Mouse (Mus musculus) G1E (cell line): ENCODE results near the gene Nfic. TPM values are rescaled to one million over a fixed set of nuclear protein-coding genes. Genes with fewer than 3 reads are reported as not detected.

ENCODE experiments used
- ATAC-seq: 2 replicates; pipeline ENCODE4 v1.8.0; 2016; ENCODE audit warnings: mild to moderate bottlenecking; ENCODE audit not compliant: insufficient number of reproducible peaks, poor library complexity, low FRiP score, severe bottlenecking; ENCODE audit errors: extremely low read depth
- DNase-seq: peaks from one replicate; pipeline ENCODE4 v3.0.0; 2012; ENCODE audit warnings: low spot score
- H3K27me3 ChIP-seq: 2 replicates; pipeline ENCODE4 v1.6.1; 2012; ENCODE audit warnings: mild to moderate bottlenecking, low read length, inconsistent platforms; ENCODE audit not compliant: insufficient read depth
- H3K36me3 ChIP-seq: replicated peaks from 2 replicates; pipeline ENCODE3; 2012; ENCODE audit warnings: mild to moderate bottlenecking, inconsistent platforms
- H3K4me1 ChIP-seq: 2 replicates; pipeline ENCODE4 v1.6.1; 2012; ENCODE audit warnings: low read depth, low read length, inconsistent platforms, mixed read lengths; ENCODE audit not compliant: insufficient read depth
- H3K4me3 ChIP-seq: 2 replicates; pipeline ENCODE4 v1.5.1; 2012; ENCODE audit warnings: low read depth, mild to moderate bottlenecking, inconsistent platforms, low read length, moderate library complexity, mixed read lengths
- H3K9me3 ChIP-seq: replicated peaks from 2 replicates; pipeline ENCODE4 v1.6.1; 2012; ENCODE audit warnings: inconsistent platforms
- CTCF ChIP-seq: IDR thresholded peaks from 2 replicates; pipeline ENCODE4 v1.5.1; 2012; ENCODE audit warnings: low read depth, low read length, inconsistent platforms, mixed read lengths
- GATA1 ChIP-seq: IDR thresholded peaks from 2 replicates; pipeline ENCODE4 v1.6.1; 2012; ENCODE audit warnings: borderline replicate concordance, low read length, inconsistent platforms, mixed read lengths
- GATA2 ChIP-seq: IDR thresholded peaks from 2 replicates; pipeline ENCODE4 v1.6.1; 2012; ENCODE audit warnings: low read depth, low read length, inconsistent platforms, borderline replicate concordance
- POLR2AphosphoS5 ChIP-seq: IDR thresholded peaks from 2 replicates; pipeline ENCODE4 v1.6.1; 2012; ENCODE audit warnings: low read depth, low read length, inconsistent platforms; ENCODE audit not compliant: insufficient replicate concordance
- TAL1 ChIP-seq: conservative IDR thresholded peaks from 2 replicates; pipeline ENCODE4 v1.6.1; 2012; ENCODE audit warnings: low read depth, low read length, inconsistent platforms, mixed read lengths
- polyA plus RNA-seq: library from polyadenylated mRNA; stranded (reverse); fragments of >175 nt; gene quantifications from 2 replicates; pipeline ENCODE4 v1.2.3, GENCODE M21; 2012
- total RNA-seq, 2 experiments: library from RNA; stranded (forward) in 1 of 2; stranded (reverse) in 1 of 2; fragments of 200-1000 nt in 1 of 2; fragments of >200 nt in 1 of 2; fragmentation: Nextera tagmentation in 1 of 2; gene quantifications; 2 replicates each; pipeline ENCODE4 v1.2.3; 2014 to 2017

The Nfic gene
- total and polyA plus RNA-seq, 3 experiments, result 0.66 to 16.1 (median 9.5) TPM

GRCm38 (mm10) chr10:81401205-81401520 lies 54.3 kb downstream of the Nfic start:
- TF ChIP-seq TAL1 (no peak), GATA2 (no peak), POLR2AphosphoS5 (no peak), GATA1 (no peak), CTCF (no peak)
- Histone ChIP-seq H3K27me3 (peaks cover 37% of the 10 kb centered on the region; the same call in 1 of the 2 replicates), H3K4me3 (no peak overlapping the region), H3K36me3 (peaks cover 40% of the 10 kb centered on the region), H3K4me1 (peaks cover 45% of the 10 kb centered on the region), H3K9me3 (no peaks in the 10 kb centered on the region)
- ATAC-seq, result no peak
- no peak for DNase-seq

DNA sequence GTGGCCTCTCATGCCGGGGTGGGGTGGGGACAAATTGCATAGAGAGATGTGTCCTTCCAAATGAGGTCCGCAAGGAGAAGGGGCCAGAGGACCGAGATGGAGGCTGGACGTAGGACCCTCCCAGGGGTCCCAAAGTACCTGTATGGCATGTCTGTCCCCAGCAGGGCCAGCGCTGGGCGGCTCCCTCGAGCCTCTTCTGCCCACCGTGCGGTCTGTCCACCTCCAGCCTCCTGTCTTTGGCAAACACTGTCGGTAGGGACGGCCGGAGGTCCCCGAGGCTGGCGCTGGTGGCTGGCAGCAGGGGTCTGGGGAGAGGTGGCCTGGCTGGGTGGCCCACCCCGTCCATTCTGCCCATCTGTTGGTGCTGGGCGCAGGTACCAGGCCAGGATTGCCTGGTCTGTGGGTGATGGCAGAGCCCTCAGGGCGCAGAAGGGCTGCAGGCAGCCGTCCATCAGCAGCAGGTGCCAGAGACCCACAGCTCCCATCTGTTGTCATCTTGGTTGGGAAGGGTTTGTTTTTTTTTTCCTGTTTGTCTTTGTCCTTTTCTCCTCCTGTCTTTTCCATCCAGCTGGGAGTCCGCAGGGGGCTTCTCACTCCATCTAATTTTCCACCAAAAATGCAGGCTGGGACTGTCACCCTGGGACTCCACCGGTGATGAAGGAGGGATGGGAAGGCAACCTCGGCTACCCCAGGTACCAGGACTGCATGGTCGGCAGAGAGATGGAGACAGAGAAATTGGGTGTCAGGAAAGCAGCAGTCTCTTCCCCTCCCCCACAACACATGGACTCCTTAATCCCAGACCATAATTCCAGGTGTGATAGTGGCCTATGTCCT lies 54.8 kb downstream of the Nfic start:
- H3K4me1 ChIP-seq, result peaks cover 40% of the 10 kb centered on the region
- TF ChIP-seq CTCF (no peak), GATA2 (no peak), GATA1 (no peak), POLR2AphosphoS5 (no peak), TAL1 (no peak)
- DNase-seq, result no peak
- peaks cover 35% of the 10 kb centered on the region; the same call in 1 of the 2 replicates for H3K27me3 ChIP-seq
- peaks cover 35% of the 10 kb centered on the region for H3K36me3 ChIP-seq
- no peak overlapping the region for H3K4me3 ChIP-seq
- no peak for ATAC-seq
- H3K9me3 ChIP-seq, result no peaks in the 10 kb centered on the region

GRCm38 (mm10) chr10:81399798-81400308 lies 55.6 kb downstream of the Nfic start:
- peaks cover 34% of the 10 kb centered on the region for H3K4me1 ChIP-seq

GRCm38 (mm10) chr10:81399296-81399695 lies 56.1 kb downstream of the Nfic start:
- Histone ChIP-seq H3K4me1 (peaks cover 28% of the 10 kb centered on the region), H3K36me3 (peaks cover 27% of the 10 kb centered on the region), H3K4me3 (no peak overlapping the region), H3K27me3 (peaks cover 35% of the 10 kb centered on the region; the same call in 1 of the 2 replicates), H3K9me3 (no peaks in the 10 kb centered on the region)
- no peak for DNase-seq
- ATAC-seq, result no peak
- TF ChIP-seq CTCF, result no peak
- TF ChIP-seq GATA2, result no peak
- TF ChIP-seq POLR2AphosphoS5, result no peak
- no peak for TF ChIP-seq TAL1
- TF ChIP-seq GATA1, result no peak

More at GRCm38 (mm10) chr10:81399798-81400308, 55.6 kb downstream of the Nfic start:
- no peak for DNase-seq
- Histone ChIP-seq H3K27me3 (peaks cover 35% of the 10 kb centered on the region; the same call in 1 of the 2 replicates), H3K4me3 (no peak overlapping the region), H3K36me3 (peaks cover 32% of the 10 kb centered on the region), H3K9me3 (no peaks in the 10 kb centered on the region)
- ATAC-seq, result no peak
- TF ChIP-seq GATA1 (no peak), POLR2AphosphoS5 (no peak), GATA2 (no peak), CTCF (no peak), TAL1 (no peak)

DNA sequence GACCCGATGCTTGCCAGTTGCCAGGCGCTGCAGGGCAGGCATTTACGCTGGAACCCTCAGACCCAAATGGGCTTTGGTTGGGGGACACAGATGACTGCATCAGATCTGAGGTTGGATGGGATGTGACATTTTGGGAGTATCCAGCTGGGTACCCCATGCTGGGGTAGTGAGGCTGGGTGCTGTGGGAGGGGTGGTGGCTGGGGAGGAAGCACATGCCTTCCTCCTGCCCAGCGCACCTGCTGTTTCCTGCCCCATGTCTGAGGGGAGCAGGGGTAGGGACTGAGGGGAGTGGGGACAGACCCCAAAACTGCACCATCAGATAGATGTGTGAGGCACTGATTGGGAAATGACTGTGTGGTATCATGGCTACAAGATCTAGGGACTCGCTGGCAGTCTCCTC lies 58.7 kb downstream of the Nfic start:
- DNase-seq, result no peak
- Histone ChIP-seq H3K9me3 (no peaks in the 10 kb centered on the region), H3K4me3 (no peak overlapping the region), H3K36me3 (peaks cover 30% of the 10 kb centered on the region), H3K4me1 (peaks cover 33% of the 10 kb centered on the region), H3K27me3 (peaks cover 24% of the 10 kb centered on the region; the same call in 1 of the 2 replicates)
- no peak for ATAC-seq
- TF ChIP-seq GATA1, result no peak
- TF ChIP-seq GATA2, result no peak
- TF ChIP-seq TAL1, result no peak
- TF ChIP-seq POLR2AphosphoS5, result no peak
- TF ChIP-seq CTCF, result no peak

DNA sequence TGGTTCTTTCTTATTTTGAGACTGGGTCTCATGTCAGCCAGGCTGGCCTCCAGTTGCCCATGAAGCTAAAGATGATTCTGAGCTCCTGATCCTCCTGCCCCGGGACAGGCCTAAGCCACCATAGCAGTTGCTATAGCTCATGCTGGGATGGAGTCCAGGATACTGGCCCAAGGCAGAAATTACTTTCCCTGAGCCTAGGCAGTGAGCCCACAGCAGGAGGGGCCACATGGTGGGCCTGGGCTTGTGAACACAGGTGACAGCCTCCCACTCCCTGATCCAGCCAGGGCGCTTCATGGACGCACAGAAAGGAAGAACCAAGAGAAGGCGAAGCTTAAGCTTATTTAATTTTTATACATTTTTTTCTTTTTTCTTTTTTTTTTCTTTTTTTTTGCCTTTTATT lies 59.6 kb downstream of the Nfic start:
- Histone ChIP-seq H3K9me3 (no peaks in the 10 kb centered on the region), H3K36me3 (peaks cover 35% of the 10 kb centered on the region), H3K27me3 (peaks cover 24% of the 10 kb centered on the region; the same call in 1 of the 2 replicates), H3K4me3 (no peak overlapping the region), H3K4me1 (peaks cover 24% of the 10 kb centered on the region)
- no peak for ATAC-seq
- no peak for DNase-seq
- no peak for TF ChIP-seq TAL1
- no peak for TF ChIP-seq POLR2AphosphoS5
- no peak for TF ChIP-seq GATA1
- TF ChIP-seq GATA2, result no peak
- no peak for TF ChIP-seq CTCF
